Mouse (Mus musculus) kidney, embryonic 16.5 days (tissue): ENCODE data around the gene Xrra1. TPM values are rescaled to one million over a fixed set of nuclear protein-coding genes. Genes with fewer than 3 reads are reported as not detected.
"Not testable (repeated sequence)": the region's sequence is repeated elsewhere in the genome, so short reads cannot be mapped to it uniquely, and the experiment has no call there.

Experiments
- ATAC-seq: fragments of 200-750 bp; cut with Nextera tagmentation; 2 replicates; pipeline ENCODE4 v1.8.0; 2017; ENCODE audit warnings: moderate TSS enrichment; ENCODE audit not compliant: low FRiP score, low TSS enrichment
- H3K27ac ChIP-seq: fragments of 300-500 bp; sonication (generic); 2 replicates; pipeline ENCODE4 v1.5.1; 2014; ENCODE audit warnings: low read length
- H3K27me3 ChIP-seq: fragments of 300-500 bp; sonication (generic); 2 replicates; pipeline ENCODE4 v1.6.1; 2014; ENCODE audit warnings: low read length, control low read depth, mixed read lengths; ENCODE audit not compliant: insufficient read depth
- H3K36me3 ChIP-seq: fragments of 300-500 bp; sonication (generic); 2 replicates; pipeline ENCODE4 v1.6.1; 2014; ENCODE audit warnings: low read length, control low read depth, mixed read lengths; ENCODE audit not compliant: insufficient read depth
- H3K4me1 ChIP-seq: fragments of 300-500 bp; sonication (generic); 2 replicates; pipeline ENCODE4 v1.6.1; 2014; ENCODE audit warnings: low read length, control low read depth, mixed read lengths; ENCODE audit not compliant: insufficient read depth
- H3K4me2 ChIP-seq: fragments of 300-500 bp; sonication (generic); replicated peaks from 2 replicates; pipeline ENCODE4 v1.6.1; 2014; ENCODE audit warnings: low read depth, low read length
- H3K4me3 ChIP-seq: fragments of 300-500 bp; sonication (generic); 2 replicates; pipeline ENCODE4 v1.5.1; 2014; ENCODE audit warnings: mild to moderate bottlenecking, low read length
- H3K9ac ChIP-seq: fragments of 300-500 bp; sonication (generic); replicated peaks from 2 replicates; pipeline ENCODE4 v1.6.1; 2014; ENCODE audit warnings: low read length
- H3K9me3 ChIP-seq: fragments of 300-500 bp; sonication (generic); 2 replicates; pipeline ENCODE4 v1.6.1; 2016; ENCODE audit warnings: low read length, control low read depth
- WGBS: fragments of 180-500 bp; shearing (Covaris S2); extraction: QIAGEN DNeasy Blood & Tissue Kit; methylation state at CpG from one replicate; pipeline ENCODE4 v1.1.7; 2014; 5-methylcytosine and 5-hydroxymethylcytosine counted together
- polyA plus RNA-seq: library from polyadenylated mRNA; unstranded; fragments of >200 nt; fragmentation: Nextera tagmentation; extraction: Ambion mirVana; gene quantifications from 2 replicates; pipeline ENCODE4 v1.2.1, GENCODE M21; 2015

Gene Xrra1
- polyA plus RNA-seq, 1 experiment from 2014 or later = 0.26 TPM

GRCm38 (mm10) chr7:99957226-99957965 lies 98.5 kb downstream of the Xrra1 start:
- H3K9ac ChIP-seq = no peak overlapping the region
- no peaks in the 10 kb centered on the region for H3K9me3 ChIP-seq
- H3K27me3 ChIP-seq = no peaks in the 10 kb centered on the region
- peaks cover 5% of the 10 kb centered on the region for H3K4me1 ChIP-seq
- peaks cover 5% of the 10 kb centered on the region; the same call in 1 of the 2 replicates for H3K36me3 ChIP-seq
- no peak overlapping the region for H3K4me2 ChIP-seq
- no peak overlapping the region for H3K27ac ChIP-seq
- ATAC-seq = no peak
- H3K4me3 ChIP-seq = no peak overlapping the region
- 68% methylated on average over 12 of the region's 12 CpGs for WGBS

- WGBS = 72% methylated on average over 2 of the region's 2 CpGs
Observed at GRCm38 (mm10) chr7:99960571-99960970, 101.7 kb downstream of the Xrra1 start.

GRCm38 (mm10) chr7:99961518-99961917 lies 102.6 kb downstream of the Xrra1 start:
- no peak overlapping the region for H3K4me3 ChIP-seq
- WGBS = 90% methylated on average over 2 of the region's 2 CpGs
- H3K27ac ChIP-seq = no peak overlapping the region
- ATAC-seq = no peak
- H3K36me3 ChIP-seq = no peaks in the 10 kb centered on the region
- H3K4me1 ChIP-seq = peaks cover 40% of the 10 kb centered on the region
- no peak overlapping the region for H3K9ac ChIP-seq
- no peaks in the 10 kb centered on the region for H3K27me3 ChIP-seq
- H3K4me2 ChIP-seq = no peak overlapping the region
- H3K9me3 ChIP-seq = no peaks in the 10 kb centered on the region

More at GRCm38 (mm10) chr7:99960571-99960970, 101.7 kb downstream of the Xrra1 start:
- peaks cover 32% of the 10 kb centered on the region for H3K4me1 ChIP-seq
- not testable (repeated sequence) for H3K9me3 ChIP-seq, H3K4me3 ChIP-seq, H3K27me3 ChIP-seq, H3K9ac ChIP-seq, H3K4me2 ChIP-seq, H3K27ac ChIP-seq, ATAC-seq, H3K36me3 ChIP-seq

GRCm38 (mm10) chr7:99962536-99963236 lies 103.8 kb downstream of the Xrra1 start:
- Histone ChIP-seq H3K4me3 (no peak overlapping the region), H3K4me1 (peaks cover 44% of the 10 kb centered on the region), H3K27ac (peak overlapping the region; percentile 77), H3K4me2 (0 out of 2 replicates have a peak overlapping the region, but pooled peaks have one; percentile 8), H3K27me3 (no peaks in the 10 kb centered on the region), H3K9me3 (no peaks in the 10 kb centered on the region), H3K36me3 (no peaks in the 10 kb centered on the region), H3K9ac (no peak overlapping the region)
- WGBS = 54% methylated on average over 8 of the region's 8 CpGs
- peak; percentile 49 for ATAC-seq

DNA sequence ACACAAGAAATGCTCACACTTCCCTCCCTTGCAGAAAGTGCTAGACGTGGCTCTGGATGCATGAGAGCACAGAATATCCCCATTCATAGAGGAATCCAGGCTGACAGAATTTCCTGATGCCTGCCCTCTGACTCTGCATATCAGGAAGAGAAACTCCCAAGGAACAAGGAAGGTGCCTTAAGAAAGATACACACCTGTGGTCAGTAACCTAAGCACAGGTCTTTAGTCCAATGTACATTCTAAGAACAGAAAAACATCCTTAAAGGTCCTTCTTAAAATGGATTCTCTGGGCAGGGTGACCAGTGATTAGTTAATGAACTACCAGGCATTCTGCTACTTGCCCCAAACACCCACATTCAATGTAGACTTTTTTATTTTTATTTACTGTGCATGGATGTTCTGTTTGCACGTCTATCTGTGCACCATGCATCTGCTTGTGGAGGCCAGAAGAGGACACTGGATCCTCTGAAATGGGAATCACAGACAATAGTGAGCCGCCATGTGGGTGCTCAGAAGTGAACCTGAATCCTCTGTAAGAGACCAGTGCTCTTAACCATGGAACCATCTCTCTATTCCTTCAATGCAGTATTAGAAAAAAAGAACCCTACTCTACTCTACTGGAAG lies 104.4 kb downstream of the Xrra1 start:
- H3K27ac ChIP-seq = peak overlapping the region; percentile 77
- H3K9me3 ChIP-seq = no peaks in the 10 kb centered on the region
- WGBS = 64% methylated on average over 3 of the region's 3 CpGs
- H3K4me2 ChIP-seq = no peak overlapping the region
- no peak for ATAC-seq
- H3K36me3 ChIP-seq = no peaks in the 10 kb centered on the region
- H3K4me3 ChIP-seq = no peak overlapping the region
- peaks cover 44% of the 10 kb centered on the region for H3K4me1 ChIP-seq
- H3K27me3 ChIP-seq = no peaks in the 10 kb centered on the region
- no peak overlapping the region for H3K9ac ChIP-seq

DNA sequence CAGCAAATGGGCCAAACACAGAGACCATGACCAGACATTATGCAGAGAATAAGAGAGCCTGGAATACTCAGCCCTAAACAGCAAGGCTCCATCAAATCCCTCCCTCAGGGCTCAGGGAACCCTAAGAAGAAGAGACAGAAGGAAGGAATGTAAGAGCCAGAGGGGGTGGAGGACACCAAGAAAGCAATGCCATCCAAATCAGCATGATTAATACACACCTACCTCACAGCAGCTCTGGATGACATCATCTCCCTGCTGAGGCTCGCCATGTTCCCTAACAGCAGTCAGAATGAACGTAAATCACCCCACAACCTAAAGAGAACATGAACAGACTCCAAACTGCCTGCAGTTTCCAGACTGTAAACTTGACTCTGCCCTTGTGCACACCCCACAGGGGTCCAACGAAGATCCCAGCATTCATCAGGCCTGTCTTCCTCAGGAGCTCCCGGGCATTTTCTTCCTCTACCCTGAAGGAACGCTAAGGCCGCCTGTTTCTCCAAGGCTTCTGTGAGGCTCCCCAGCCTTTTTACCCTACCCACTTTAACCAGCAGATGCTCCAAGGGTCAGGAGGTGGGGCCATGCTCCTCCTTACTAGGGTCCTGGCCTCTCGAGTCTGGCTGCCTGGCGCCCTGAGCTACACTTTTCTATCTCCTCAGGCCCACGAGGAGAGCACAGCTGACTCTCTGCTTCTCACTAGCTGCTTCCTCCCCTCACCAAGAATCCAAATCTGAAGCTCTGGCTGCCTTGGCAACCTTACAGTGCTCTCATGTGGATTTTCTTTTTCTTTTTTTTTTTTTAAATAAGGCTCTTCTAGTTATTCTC lies 106.3 kb downstream of the Xrra1 start:
- Histone ChIP-seq H3K9ac (peak overlapping the region; percentile 49; the same call in 1 of the 2 replicates), H3K27ac (peak overlapping the region; percentile 70), H3K4me1 (peaks cover 62% of the 10 kb centered on the region), H3K36me3 (no peaks in the 10 kb centered on the region), H3K4me3 (no peak overlapping the region), H3K4me2 (0 out of 2 replicates have a peak overlapping the region, but pooled peaks have one; percentile 16), H3K27me3 (no peaks in the 10 kb centered on the region), H3K9me3 (no peaks in the 10 kb centered on the region)
- 13% methylated on average over 9 of the region's 9 CpGs for WGBS
- peak; percentile 50; the same call in 1 of the 2 replicates for ATAC-seq

DNA sequence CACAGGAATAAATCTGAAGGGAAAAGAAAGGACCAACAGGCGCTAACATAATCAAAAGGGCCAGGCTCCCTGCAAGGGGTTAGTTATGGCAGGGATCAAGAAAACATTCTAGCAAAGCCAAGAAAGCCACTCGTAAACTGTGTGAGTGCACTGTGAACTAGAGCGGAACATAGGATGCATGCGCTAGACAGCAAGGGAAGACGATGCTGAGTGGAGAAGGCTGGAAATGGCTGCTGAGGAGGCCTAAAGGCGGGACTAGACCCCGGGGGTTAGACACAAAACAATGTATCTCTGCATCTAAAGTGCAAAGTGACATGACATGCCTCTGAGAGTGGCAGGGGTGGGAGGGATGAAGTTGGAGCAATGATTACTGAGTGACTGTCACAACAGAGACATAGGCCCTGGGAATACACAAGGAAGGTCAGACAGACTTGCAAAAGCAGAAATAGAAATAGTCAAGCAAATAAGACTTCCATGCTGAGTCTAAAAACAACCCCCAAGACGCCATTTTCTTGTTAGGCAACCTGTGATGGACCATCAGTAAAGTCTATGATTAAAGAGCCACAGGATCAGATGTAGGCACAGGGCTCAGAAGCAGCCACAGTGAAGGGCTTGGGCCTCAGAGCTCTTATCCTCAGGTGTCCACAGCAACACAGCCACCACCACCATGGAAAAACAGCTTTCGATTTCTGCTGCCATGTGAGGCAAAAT lies 107.2 kb downstream of the Xrra1 start:
- no peak overlapping the region for H3K4me2 ChIP-seq
- 44% methylated on average over 9 of the region's 9 CpGs for WGBS
- H3K4me1 ChIP-seq = peaks cover 65% of the 10 kb centered on the region
- H3K27ac ChIP-seq = 0 out of 2 replicates have a peak overlapping the region, but pooled peaks have one; percentile 33
- peak; percentile 47; the same call in 1 of the 2 replicates for ATAC-seq
- H3K9me3 ChIP-seq = no peaks in the 10 kb centered on the region
- no peak overlapping the region for H3K9ac ChIP-seq
- no peaks in the 10 kb centered on the region for H3K36me3 ChIP-seq
- no peaks in the 10 kb centered on the region for H3K27me3 ChIP-seq
- no peak overlapping the region for H3K4me3 ChIP-seq
